Mouse (Mus musculus): ENCODE measurements around the gene Sugct. TPM values are rescaled to one million over a fixed set of nuclear protein-coding genes. Genes with fewer than 3 reads are reported as not detected.

Gene Sugct
- polyA plus RNA-seq, 1 experiment = 1.1 TPM

DNA sequence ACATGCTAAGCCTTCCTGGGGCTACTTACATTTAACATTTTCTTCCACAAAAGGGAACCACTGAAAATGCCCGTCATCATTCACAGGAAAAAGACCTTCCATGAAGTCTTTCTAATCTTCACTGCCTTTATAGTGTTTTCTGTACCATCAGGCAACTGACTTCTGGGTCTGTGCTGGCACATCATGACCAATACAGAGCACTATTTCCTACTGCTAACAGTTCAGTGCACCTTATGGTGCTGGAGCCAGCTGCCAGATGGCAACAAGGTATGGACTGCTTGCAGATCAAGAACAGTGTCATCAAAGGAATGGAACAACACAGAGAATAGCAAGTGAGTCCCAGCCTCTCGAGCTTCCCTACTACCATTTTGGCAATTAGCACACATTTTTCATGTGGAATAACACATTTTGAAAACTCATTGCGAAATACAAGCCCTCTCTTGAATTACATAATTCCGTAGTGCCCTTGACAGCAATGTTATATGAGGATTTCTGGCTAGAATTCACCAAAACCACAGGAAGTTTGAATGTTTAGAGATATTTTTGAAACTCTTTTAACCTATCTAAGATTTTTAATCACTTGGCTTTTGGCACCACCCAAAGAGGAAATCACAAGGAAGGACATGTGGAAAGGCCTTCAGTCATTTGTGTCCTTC is 359.3 kb downstream of the Sugct start:
- H3K4me3 ChIP-seq (replicated peaks; ENCODE audit: extremely low read depth, low read depth, low read length) = no peak overlapping the region
- H3K4me1 ChIP-seq (ENCODE audit: control insufficient read depth, insufficient read depth, low read length) = no peaks in the 10 kb centered on the region
- 61% methylated on average over 4 of the region's 4 CpGs for WGBS
- no peak for DNase-seq
- TF ChIP-seq POLR2A (IDR thresholded peaks at IDR 0.05; ENCODE audit: borderline replicate concordance, extremely low read depth, low read depth, low read length) = no peak
- no peak for TF ChIP-seq CTCF (IDR thresholded peaks at IDR 0.05; ENCODE audit: insufficient read depth, low read length)

DNA sequence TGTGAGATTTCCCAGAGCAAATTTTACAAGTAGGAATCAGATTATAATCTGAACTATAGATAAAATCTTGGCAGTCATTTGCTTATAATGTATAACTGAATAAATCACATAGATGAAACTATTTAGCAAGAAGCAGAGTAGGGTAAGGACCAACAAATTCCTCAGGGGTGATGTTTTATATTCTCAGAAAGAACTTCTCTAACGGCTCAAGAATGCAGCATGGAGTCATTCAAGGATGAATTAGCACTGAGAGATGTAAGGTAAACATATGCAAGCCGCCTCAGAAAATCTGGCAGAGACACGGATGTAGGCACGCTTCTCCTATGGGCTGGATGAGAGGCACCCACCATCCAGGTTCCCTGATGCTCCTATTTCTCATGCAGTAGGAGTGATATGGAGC is 368.5 kb downstream of the Sugct start:
- no peaks in the 10 kb centered on the region for H3K4me1 ChIP-seq (ENCODE audit: control insufficient read depth, insufficient read depth, low read length)
- H3K4me3 ChIP-seq (replicated peaks; ENCODE audit: extremely low read depth, low read depth, low read length) = no peak overlapping the region
- TF ChIP-seq POLR2A (IDR thresholded peaks at IDR 0.05; ENCODE audit: borderline replicate concordance, extremely low read depth, low read depth, low read length) = no peak
- TF ChIP-seq CTCF (IDR thresholded peaks at IDR 0.05; ENCODE audit: insufficient read depth, low read length) = no peak
- DNase-seq = no peak
- WGBS = 56% methylated on average over 4 of the region's 4 CpGs

DNA sequence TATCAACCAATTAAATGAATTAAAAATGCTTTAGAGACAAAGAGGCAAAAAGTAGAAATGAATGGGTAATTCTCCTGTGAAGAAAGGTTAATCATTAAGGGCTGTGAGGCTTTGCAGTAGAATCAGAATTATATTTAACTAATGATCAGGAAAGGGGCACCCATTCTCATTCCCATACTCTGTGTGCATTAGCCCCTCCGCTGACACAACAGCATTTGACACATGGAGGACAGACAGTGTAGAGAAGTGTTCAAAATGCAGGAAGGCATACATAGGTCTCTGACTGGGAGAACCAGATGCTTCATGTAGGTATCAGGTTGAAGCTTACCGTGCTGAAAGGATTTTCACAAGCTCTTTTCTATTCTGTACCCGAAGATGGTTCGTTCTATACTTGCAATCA is 393.8 kb downstream of the Sugct start:
- no peak overlapping the region for H3K4me3 ChIP-seq (replicated peaks; ENCODE audit: extremely low read depth, low read depth, low read length)
- no peak for DNase-seq
- 93% methylated on average over 4 of the region's 4 CpGs for WGBS
- H3K4me1 ChIP-seq (ENCODE audit: control insufficient read depth, insufficient read depth, low read length) = no peaks in the 10 kb centered on the region
- TF ChIP-seq CTCF (IDR thresholded peaks at IDR 0.05; ENCODE audit: insufficient read depth, low read length) = no peak
- no peak for TF ChIP-seq POLR2A (IDR thresholded peaks at IDR 0.05; ENCODE audit: borderline replicate concordance, extremely low read depth, low read depth, low read length)

DNA sequence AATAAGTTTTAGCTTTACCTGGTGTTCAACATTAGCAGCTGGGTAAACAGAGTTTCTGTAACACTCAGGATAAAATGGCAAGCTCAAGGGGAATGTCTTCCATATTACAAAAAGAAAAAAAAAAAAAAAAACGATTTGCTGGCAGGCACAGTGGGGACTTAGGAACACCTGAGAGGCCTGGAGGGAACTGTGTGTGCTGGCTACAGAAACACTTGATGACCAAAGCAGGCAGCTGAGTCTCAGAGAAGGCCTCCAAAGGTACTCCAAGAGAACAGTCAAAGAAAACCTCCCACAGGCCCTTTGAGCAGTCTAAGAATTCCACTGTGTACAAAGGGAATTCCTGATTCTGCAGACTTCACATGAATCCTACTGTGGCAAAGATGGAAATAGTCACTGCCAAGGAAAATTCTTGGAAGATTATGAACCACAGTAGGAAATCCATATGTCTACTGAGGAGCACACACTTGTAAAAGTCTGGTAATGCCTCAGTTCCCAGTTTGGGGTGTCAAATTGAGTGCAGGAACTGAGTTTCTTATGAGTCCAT is 397.8 kb downstream of the Sugct start:
- H3K4me1 ChIP-seq (ENCODE audit: control insufficient read depth, insufficient read depth, low read length) = no peaks in the 10 kb centered on the region
- 17% methylated on average over 1 of the region's 1 CpGs for WGBS
- no peak for TF ChIP-seq CTCF (IDR thresholded peaks at IDR 0.05; ENCODE audit: insufficient read depth, low read length)
- no peak for TF ChIP-seq POLR2A (IDR thresholded peaks at IDR 0.05; ENCODE audit: borderline replicate concordance, extremely low read depth, low read depth, low read length)
- DNase-seq = no peak
- no peak overlapping the region for H3K4me3 ChIP-seq (replicated peaks; ENCODE audit: extremely low read depth, low read depth, low read length)

DNA sequence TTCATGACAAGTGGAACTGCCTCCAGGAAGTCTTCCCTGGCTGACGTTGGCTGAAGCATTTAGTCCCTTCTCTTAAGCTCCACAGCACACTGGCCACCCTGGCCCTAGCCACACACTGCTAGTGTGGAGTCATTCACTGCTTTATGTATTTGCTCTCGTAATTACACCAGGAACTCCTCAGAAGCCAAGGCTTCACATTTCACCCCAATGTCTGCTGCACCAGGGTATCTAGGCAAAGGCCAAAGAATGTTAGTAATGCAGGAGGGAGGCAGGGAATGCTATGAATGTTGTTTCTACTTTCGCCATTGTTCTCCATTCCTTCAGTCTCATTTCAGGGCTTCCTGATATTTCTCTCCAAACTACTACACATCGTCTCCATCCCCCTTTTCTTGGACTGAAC is 398.4 kb downstream of the Sugct start:
- DNase-seq = no peak
- TF ChIP-seq CTCF (IDR thresholded peaks at IDR 0.05; ENCODE audit: insufficient read depth, low read length) (no peak), POLR2A (IDR thresholded peaks at IDR 0.05; ENCODE audit: borderline replicate concordance, extremely low read depth, low read depth, low read length) (no peak)
- no peaks in the 10 kb centered on the region for H3K4me1 ChIP-seq (ENCODE audit: control insufficient read depth, insufficient read depth, low read length)
- WGBS = 44% methylated on average over 4 of the region's 4 CpGs
- no peak overlapping the region for H3K4me3 ChIP-seq (replicated peaks; ENCODE audit: extremely low read depth, low read depth, low read length)

DNA sequence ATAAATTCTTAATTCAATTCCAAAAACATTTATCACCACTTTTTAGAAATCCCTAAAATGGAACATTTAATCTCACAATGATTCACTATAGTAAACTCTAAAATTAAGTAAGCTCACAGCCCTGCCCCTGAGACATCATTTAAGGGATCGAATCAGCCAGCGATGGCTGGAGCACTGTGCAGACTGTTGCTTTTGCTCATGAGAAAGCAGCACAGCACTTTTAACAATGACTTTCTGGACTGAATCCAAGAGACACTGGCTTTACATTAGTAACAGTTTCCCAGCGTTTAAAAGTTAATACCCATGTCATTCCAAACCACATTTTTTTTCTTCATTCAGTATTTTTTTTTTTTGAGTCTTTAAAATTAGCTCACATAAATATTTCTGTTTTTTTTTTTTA is 398.9 kb downstream of the Sugct start:
- no peak for DNase-seq
- no peaks in the 10 kb centered on the region for H3K4me1 ChIP-seq (ENCODE audit: control insufficient read depth, insufficient read depth, low read length)
- 24% methylated on average over 3 of the region's 3 CpGs for WGBS
- TF ChIP-seq CTCF (IDR thresholded peaks at IDR 0.05; ENCODE audit: insufficient read depth, low read length) = no peak
- TF ChIP-seq POLR2A (IDR thresholded peaks at IDR 0.05; ENCODE audit: borderline replicate concordance, extremely low read depth, low read depth, low read length) = no peak
- no peak overlapping the region for H3K4me3 ChIP-seq (replicated peaks; ENCODE audit: extremely low read depth, low read depth, low read length)

DNA sequence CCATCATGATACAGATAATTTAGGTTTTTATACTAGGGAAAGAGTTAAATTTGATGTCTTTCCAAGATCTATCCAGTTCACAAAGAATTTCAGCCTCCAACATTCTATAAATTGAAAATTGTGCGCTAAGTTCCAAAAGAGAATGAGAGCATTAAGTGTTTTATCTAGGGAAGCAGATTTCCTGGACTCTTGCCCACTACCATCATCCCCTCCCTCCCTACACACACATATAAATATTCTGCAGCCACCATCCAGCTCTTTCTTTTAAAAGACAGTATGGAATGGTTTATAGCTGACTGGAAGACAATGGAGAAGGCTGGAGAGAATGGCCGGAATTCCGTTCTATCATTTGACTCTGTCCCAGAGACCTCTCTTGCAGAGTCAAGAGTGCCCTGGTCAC is 404.3 kb downstream of the Sugct start:
- no peak for DNase-seq
- Histone ChIP-seq H3K4me1 (ENCODE audit: control insufficient read depth, insufficient read depth, low read length) (no peaks in the 10 kb centered on the region), H3K4me3 (replicated peaks; ENCODE audit: extremely low read depth, low read depth, low read length) (no peak overlapping the region)
- WGBS = 43% methylated on average over 3 of the region's 3 CpGs
- TF ChIP-seq POLR2A (IDR thresholded peaks at IDR 0.05; ENCODE audit: borderline replicate concordance, extremely low read depth, low read depth, low read length) = no peak
- no peak for TF ChIP-seq CTCF (IDR thresholded peaks at IDR 0.05; ENCODE audit: insufficient read depth, low read length)

DNA sequence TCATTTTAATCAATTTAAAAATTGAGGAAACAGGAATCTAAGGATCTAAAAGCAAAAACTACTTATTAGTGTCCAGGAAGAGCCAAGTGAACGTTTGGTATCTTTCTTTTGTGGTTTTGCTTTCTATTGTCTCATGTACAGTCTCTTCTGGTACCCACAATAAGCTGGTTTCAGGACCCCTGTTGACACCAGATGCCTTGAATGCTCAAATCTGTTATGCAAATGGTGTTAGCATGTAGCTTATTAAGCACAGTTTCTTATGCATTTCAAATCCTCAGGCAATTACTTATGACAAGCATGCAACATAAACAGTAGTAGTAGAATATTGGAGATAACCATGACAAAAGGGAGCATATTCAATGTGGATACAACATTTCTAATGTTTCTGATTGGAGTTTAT is 407.0 kb downstream of the Sugct start:
- DNase-seq = no peak
- H3K4me1 ChIP-seq (ENCODE audit: control insufficient read depth, insufficient read depth, low read length) = no peaks in the 10 kb centered on the region
- TF ChIP-seq CTCF (IDR thresholded peaks at IDR 0.05; ENCODE audit: insufficient read depth, low read length) = no peak
- TF ChIP-seq POLR2A (IDR thresholded peaks at IDR 0.05; ENCODE audit: borderline replicate concordance, extremely low read depth, low read depth, low read length) = no peak
- 36% methylated on average over 1 of the region's 1 CpGs for WGBS
- H3K4me3 ChIP-seq (replicated peaks; ENCODE audit: extremely low read depth, low read depth, low read length) = no peak overlapping the region

DNA sequence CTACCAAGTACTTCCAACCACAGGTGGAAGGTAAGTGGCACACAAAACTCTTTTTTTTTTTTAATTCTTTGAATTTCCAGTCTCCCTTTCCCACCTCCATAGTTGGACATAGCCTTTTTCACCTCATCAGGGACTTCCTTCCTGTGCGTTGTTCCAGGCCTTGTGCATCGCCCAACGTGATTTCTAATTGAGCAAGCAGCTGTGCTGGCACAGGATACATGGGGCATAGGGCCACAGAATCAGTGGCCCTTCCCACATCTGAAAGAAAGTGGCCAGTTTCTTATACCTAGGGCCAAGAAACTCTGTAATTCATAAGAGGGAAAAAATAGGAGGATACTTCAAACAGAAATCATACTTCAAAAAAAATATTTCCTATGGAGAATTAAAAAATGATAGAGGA is 449.4 kb downstream of the Sugct start:
- DNase-seq = no peak
- no peaks in the 10 kb centered on the region for H3K4me1 ChIP-seq (ENCODE audit: control insufficient read depth, insufficient read depth, low read length)
- no peak overlapping the region for H3K4me3 ChIP-seq (replicated peaks; ENCODE audit: extremely low read depth, low read depth, low read length)
- TF ChIP-seq POLR2A (IDR thresholded peaks at IDR 0.05; ENCODE audit: borderline replicate concordance, extremely low read depth, low read depth, low read length) = no peak
- TF ChIP-seq CTCF (IDR thresholded peaks at IDR 0.05; ENCODE audit: insufficient read depth, low read length) = no peak
- 57% methylated on average over 3 of the region's 3 CpGs for WGBS

DNA sequence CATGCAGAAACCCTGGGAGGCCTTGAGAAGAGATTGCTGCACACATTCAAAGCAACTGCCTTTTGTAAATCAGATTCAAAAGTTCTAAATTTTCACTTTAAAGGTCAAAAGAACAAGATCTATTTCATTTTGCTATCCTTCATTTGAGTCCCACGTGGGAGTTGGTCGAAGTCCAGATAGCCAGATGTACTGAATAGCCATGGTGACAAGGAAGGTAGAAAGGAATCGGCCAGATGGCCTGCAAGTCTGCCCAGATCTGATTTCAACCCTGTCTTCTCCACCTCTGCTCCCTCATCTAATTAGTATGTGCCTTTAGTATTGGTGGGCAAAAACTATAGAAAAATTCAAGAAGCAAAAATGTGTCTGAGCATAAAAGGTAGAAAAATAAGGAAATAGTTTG is 478.8 kb downstream of the Sugct start:
- no peak for DNase-seq
- WGBS = 48% methylated on average over 3 of the region's 3 CpGs

More for the DNA sequence above, 478.8 kb downstream of the Sugct start:
- H3K4me3 ChIP-seq (replicated peaks; ENCODE audit: extremely low read depth, low read depth, low read length) = no peak overlapping the region
- TF ChIP-seq CTCF (IDR thresholded peaks at IDR 0.05; ENCODE audit: insufficient read depth, low read length) (no peak), POLR2A (IDR thresholded peaks at IDR 0.05; ENCODE audit: borderline replicate concordance, extremely low read depth, low read depth, low read length) (no peak)
- no peaks in the 10 kb centered on the region for H3K4me1 ChIP-seq (ENCODE audit: control insufficient read depth, insufficient read depth, low read length)

All from lung, adult 2 months (tissue).